Mouse (Mus musculus) kidney, embryonic 15.5 days (tissue): ENCODE data around the gene Crhbp. TPM values are rescaled to one million over a fixed set of nuclear protein-coding genes. Genes with fewer than 3 reads are reported as not detected.
A peak's percentile ranks its signal among the peaks of the same experiment; 100 is the strongest.

ENCODE experiments used
- ATAC-seq: fragments of 200-750 bp; cut with Nextera tagmentation; replicated peaks from 2 replicates; pipeline ENCODE4 v1.8.0; 2017; ENCODE audit warnings: moderate TSS enrichment; ENCODE audit not compliant: low FRiP score
- H3K27ac ChIP-seq: fragments of 300-500 bp; sonication (generic); 2 replicates; pipeline ENCODE4 v1.5.1; 2015; ENCODE audit warnings: mild to moderate bottlenecking, inconsistent platforms
- H3K27me3 ChIP-seq: fragments of 300-500 bp; sonication (generic); 2 replicates; pipeline ENCODE4 v1.6.1; 2015; ENCODE audit warnings: inconsistent platforms
- H3K36me3 ChIP-seq: fragments of 300-500 bp; sonication (generic); 2 replicates; pipeline ENCODE4 v1.6.1; 2015; ENCODE audit warnings: inconsistent platforms
- H3K4me1 ChIP-seq: fragments of 300-500 bp; sonication (generic); 2 replicates; pipeline ENCODE4 v1.6.1; 2015; ENCODE audit warnings: inconsistent platforms
- H3K4me2 ChIP-seq: fragments of 300-500 bp; sonication (generic); 2 replicates; pipeline ENCODE4 v1.6.1; 2015; ENCODE audit warnings: moderate library complexity, mild to moderate bottlenecking, inconsistent platforms
- H3K4me3 ChIP-seq: fragments of 300-500 bp; sonication (generic); replicated peaks from 2 replicates; pipeline ENCODE4 v1.5.1; 2015; ENCODE audit warnings: mild to moderate bottlenecking, inconsistent platforms
- H3K9ac ChIP-seq: fragments of 300-500 bp; sonication (generic); 2 replicates; pipeline ENCODE4 v1.6.1; 2015; ENCODE audit warnings: mild to moderate bottlenecking, inconsistent platforms
- H3K9me3 ChIP-seq: fragments of 300-500 bp; sonication (generic); replicated peaks from 2 replicates; pipeline ENCODE4 v1.6.1; 2016; ENCODE audit warnings: inconsistent platforms
- WGBS: fragments of 180-500 bp; shearing (Covaris S2); methylation state at CpG from one replicate; pipeline ENCODE4 v1.1.7; 2015; ENCODE audit warnings: mixed read lengths; 5-methylcytosine and 5-hydroxymethylcytosine counted together
- polyA plus RNA-seq: library from polyadenylated mRNA; unstranded; fragments of >200 nt; fragmentation: Nextera tagmentation; extraction: Ambion mirVana; gene quantifications from 2 replicates; pipeline ENCODE4 v1.2.1, GENCODE M21; 2015

Crhbp gene
- polyA plus RNA-seq, 1 experiment from 2014 or later: 0.34 TPM

DNA sequence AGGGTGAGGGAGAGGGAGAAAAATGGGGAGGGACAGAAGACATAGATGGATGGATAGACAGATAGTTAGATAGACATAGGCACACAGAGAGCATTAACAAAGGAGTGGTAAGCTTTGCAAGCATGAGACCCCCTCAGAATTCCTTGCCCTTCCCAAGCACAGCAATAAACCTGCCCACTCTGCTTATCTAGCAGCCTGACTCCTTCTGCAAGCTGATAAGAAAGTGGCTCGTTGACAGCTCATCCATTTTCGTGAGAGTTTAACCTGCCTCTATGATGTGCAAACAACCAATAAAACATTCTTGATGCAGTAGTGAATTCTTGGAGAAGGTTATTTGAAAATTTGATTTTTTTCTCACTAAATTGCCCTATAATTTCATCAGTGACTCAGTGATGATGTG lies 32.5 kb downstream of the Crhbp start:
- Histone ChIP-seq H3K27me3 (no peaks in the 10 kb centered on the region), H3K9ac (no peak overlapping the region), H3K4me1 (no peaks in the 10 kb centered on the region), H3K9me3 (no peaks in the 10 kb centered on the region), H3K27ac (no peak overlapping the region), H3K4me3 (no peak overlapping the region), H3K4me2 (no peak overlapping the region), H3K36me3 (no peaks in the 10 kb centered on the region)
- no peak for ATAC-seq
- WGBS: 32% methylated on average over 2 of the region's 2 CpGs

GRCm38 (mm10) chr13:95393242-95393641 lies 51.5 kb downstream of the Crhbp start:
- Histone ChIP-seq H3K36me3 (no peaks in the 10 kb centered on the region), H3K4me1 (peaks cover 3% of the 10 kb centered on the region; the same call in 1 of the 2 replicates), H3K4me2 (no peak overlapping the region), H3K9ac (no peak overlapping the region), H3K27me3 (no peaks in the 10 kb centered on the region), H3K27ac (no peak overlapping the region), H3K9me3 (peaks cover 15% of the 10 kb centered on the region), H3K4me3 (no peak overlapping the region)
- WGBS: 92% methylated on average over 7 of the region's 7 CpGs
- ATAC-seq: no peak

GRCm38 (mm10) chr13:95389866-95390865 lies 54.6 kb downstream of the Crhbp start:
- Histone ChIP-seq H3K9ac (no peak overlapping the region), H3K9me3 (0 out of 2 replicates have a peak, but pooled peaks cover 1% of the 10 kb centered on the region), H3K4me1 (peaks cover 3% of the 10 kb centered on the region; the same call in 1 of the 2 replicates), H3K36me3 (no peaks in the 10 kb centered on the region), H3K4me3 (no peak overlapping the region), H3K4me2 (0 out of 2 replicates have a peak overlapping the region, but pooled peaks have one; percentile 30), H3K27me3 (no peaks in the 10 kb centered on the region), H3K27ac (no peak overlapping the region)
- 31% methylated on average over 24 of the region's 24 CpGs for WGBS
- ATAC-seq: no peak

DNA sequence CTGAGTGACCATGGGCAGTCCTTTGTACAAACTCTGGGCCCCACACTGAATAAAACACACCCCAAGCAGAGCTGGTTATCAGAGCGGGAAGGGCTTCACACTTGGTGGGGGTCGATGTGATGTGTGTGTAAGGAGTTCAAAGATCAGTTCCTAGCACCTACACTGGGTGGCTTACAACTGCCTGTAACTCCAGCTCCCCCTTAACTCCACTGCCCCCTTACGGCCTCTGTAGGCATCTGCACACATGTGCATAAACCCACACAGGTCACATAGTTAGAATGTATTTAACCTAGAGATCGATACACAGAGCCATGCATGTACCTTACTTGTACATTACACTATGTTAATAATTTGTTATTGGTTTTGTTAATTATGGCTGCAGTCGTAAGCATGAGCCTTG lies 56.5 kb downstream of the Crhbp start:
- H3K36me3 ChIP-seq: no peaks in the 10 kb centered on the region
- peaks cover 3% of the 10 kb centered on the region; the same call in 1 of the 2 replicates for H3K4me1 ChIP-seq
- no peaks in the 10 kb centered on the region for H3K9me3 ChIP-seq
- H3K4me3 ChIP-seq: no peak overlapping the region
- ATAC-seq: no peak
- no peak overlapping the region for H3K27ac ChIP-seq
- no peak overlapping the region for H3K9ac ChIP-seq
- no peak overlapping the region for H3K4me2 ChIP-seq
- WGBS: 83% methylated on average over 5 of the region's 5 CpGs
- no peaks in the 10 kb centered on the region for H3K27me3 ChIP-seq

DNA sequence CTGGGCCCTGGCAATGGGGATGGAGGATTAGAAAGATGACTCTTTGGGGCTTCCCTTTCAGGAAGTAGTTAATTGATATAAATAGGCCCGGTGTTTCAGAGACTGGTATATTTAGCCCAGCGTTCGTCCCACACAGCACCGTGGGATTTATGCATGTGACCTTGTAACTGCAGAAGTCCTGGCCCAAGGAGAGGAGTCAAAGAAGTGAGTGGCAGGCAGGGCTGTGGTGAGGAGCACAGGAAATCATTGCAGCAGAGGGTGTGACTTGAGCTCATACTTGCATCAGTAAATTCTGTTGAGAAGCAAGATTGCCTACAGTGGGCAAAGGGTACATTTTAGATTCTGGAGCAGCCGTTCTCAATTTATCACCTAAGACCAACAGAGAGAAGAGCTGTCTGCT lies 62.3 kb downstream of the Crhbp start:
- Histone ChIP-seq H3K27ac (no peak overlapping the region), H3K9me3 (no peaks in the 10 kb centered on the region), H3K4me1 (no peaks in the 10 kb centered on the region), H3K4me2 (no peak overlapping the region), H3K9ac (no peak overlapping the region), H3K4me3 (no peak overlapping the region), H3K27me3 (no peaks in the 10 kb centered on the region), H3K36me3 (no peaks in the 10 kb centered on the region)
- 43% methylated on average over 5 of the region's 5 CpGs for WGBS
- ATAC-seq: no peak

Other genes with a start within 250 kb of the Crhbp start
- gene Pde8b, start 194.6 kb downstream of the Crhbp start, polyA plus RNA-seq: 10.2 and 11.7 TPM in 2 replicates
- 77.8 and 84.1 TPM in 2 replicates for gene Zbed3, start 121.3 kb downstream of the Crhbp start, polyA plus RNA-seq
- gene Aggf1, start 69.6 kb downstream of the Crhbp start, polyA plus RNA-seq: 35.9 and 37.4 TPM in 2 replicates
- not detected in 2 replicates for gene S100z, start 33.8 kb upstream of the Crhbp start, polyA plus RNA-seq
- gene F2rl1, start 80.3 kb upstream of the Crhbp start, polyA plus RNA-seq: 7.8 and 8.5 TPM in 2 replicates
- gene F2r, start 173.6 kb upstream of the Crhbp start, polyA plus RNA-seq: 126 TPM in 2 replicates